Mouse (Mus musculus): ENCODE data around the gene Wwp2. TPM values are rescaled to one million over a fixed set of nuclear protein-coding genes. Genes with fewer than 3 reads are reported as not detected.

Wwp2 gene
- total and polyA plus RNA-seq, 3 experiments = 21.8 to 31.5 TPM; not detected in 1

GRCm38 (mm10) chr8:107403038-107403781 lies 33.0 kb upstream of the Wwp2 start, which contains the start of gene Nqo1 (continued):
- TF ChIP-seq MYC (IDR thresholded peaks at IDR 0.05; ENCODE audit: low read depth, low read length) (peak; percentile 77; the same call in 1 of the 2 replicates), SIN3A (IDR thresholded peaks at IDR 0.05; ENCODE audit: low read length) (peak; percentile 82), TCF12 (IDR thresholded peaks at IDR 0.05; ENCODE audit: low read depth, low read length) (peak; percentile 60), BHLHE40 (IDR thresholded peaks at IDR 0.05; ENCODE audit: borderline replicate concordance, low read depth, low read length) (no peak)

GRCm38 (mm10) chr8:107404057-107404456 lies 32.1 kb upstream of the Wwp2 start:
- Histone ChIP-seq H3K27ac (ENCODE audit: control insufficient read depth, low read depth, low read length) (peak overlapping the region; percentile 85), H3K9ac (ENCODE audit: control insufficient read depth, low read depth, low read length, poor library complexity, severe bottlenecking) (peak overlapping the region; percentile 66), H3K4me3 (ENCODE audit: control insufficient read depth in 1 of 2, insufficient read depth in 1 of 2, low read depth in 2 of 2, low read length in 2 of 2) (peak overlapping the region; percentile 39 to 55), H3K36me3 (ENCODE audit: control insufficient read depth in 1 of 2, insufficient read depth in 2 of 2, low read length in 2 of 2) (peaks cover 0 to 23% of the 10 kb centered on the region in 2 experiments; a peak in 2 of 4 replicates), H3K4me1 (ENCODE audit: control insufficient read depth in 1 of 2, insufficient read depth in 2 of 2, low read length in 2 of 2) (peaks cover 14 to 25% of the 10 kb centered on the region in 2 experiments), H3K79me2 (ENCODE audit: control insufficient read depth, insufficient read depth, low read length, poor library complexity) (no peaks in the 10 kb centered on the region; the same call in 1 of the 2 replicates), H3K27me3 (ENCODE audit: control insufficient read depth in 1 of 2, insufficient read depth in 2 of 2, low read length in 2 of 2) (no peaks in the 10 kb centered on the region), H3K9me3 (replicated peaks; ENCODE audit: insufficient read depth, low read length) (no peaks in the 10 kb centered on the region)
- TF ChIP-seq RCOR1 (IDR thresholded peaks at IDR 0.05; ENCODE audit: low read depth, low read length) (0 out of 2 replicates have a peak, but pooled peaks have one; percentile 5), NRF1 (IDR thresholded peaks at IDR 0.05; ENCODE audit: insufficient read depth, low read depth, low read length, poor library complexity, severe bottlenecking) (no peak), MYC (IDR thresholded peaks at IDR 0.05; ENCODE audit: low read depth, low read length) (peak; percentile 61; the same call in 1 of the 2 replicates), E2F4 (IDR thresholded peaks at IDR 0.05; ENCODE audit: borderline replicate concordance, low read depth, low read length) (no peak), KAT2A (conservative IDR thresholded peaks at IDR 0.05; ENCODE audit: low read depth, low read length) (no peak), BHLHE40 (IDR thresholded peaks at IDR 0.05; ENCODE audit: borderline replicate concordance, low read depth, low read length) (peak; percentile 88), CHD1 (IDR thresholded peaks at IDR 0.05; ENCODE audit: low read depth, low read length) (0 out of 2 replicates have a peak, but pooled peaks have one; percentile 15), MYB (IDR thresholded peaks at IDR 0.05; ENCODE audit: low read depth, low read length) (no peak), POLR2AphosphoS2 (IDR thresholded peaks at IDR 0.05; ENCODE audit: low read length) (no peak), JUND (IDR thresholded peaks at IDR 0.05; ENCODE audit: low read depth, low read length) (no peak), GATA1 (IDR thresholded peaks at IDR 0.05; ENCODE audit: low read depth, low read length) (peak; percentile 43; the same call in 1 of the 2 replicates), ETS1 (IDR thresholded peaks at IDR 0.05; ENCODE audit: low read depth, low read length) (0 out of 2 replicates have a peak, but pooled peaks have one; percentile 28), ZMIZ1 (IDR thresholded peaks at IDR 0.05; ENCODE audit: low read depth, low read length) (no peak), MAX (IDR thresholded peaks at IDR 0.05; ENCODE audit: low read length) (peak; percentile 61), SIN3A (IDR thresholded peaks at IDR 0.05; ENCODE audit: low read length) (peak; percentile 45), MXI1 (IDR thresholded peaks at IDR 0.05; ENCODE audit: low read depth, low read length) (peak; percentile 90)
- peak; percentile 45 for DNase-seq (ENCODE audit: low read depth, low spot score)

All from MEL (cell line).